Mouse (Mus musculus): ENCODE measurements at regions not wholly inside any gene's neighbourhood (a gene's known extent, or its start where the extent isn't known, plus 50 kb on each side); places are given as distances from the start of the nearest gene placed in this dataset.

GRCm38 (mm10) chr15:71240647-71241351, 2593.6 kb upstream of the Gm6569 start:
- TF ChIP-seq CTCF (conservative IDR thresholded peaks at IDR 0.05; ENCODE audit: insufficient read depth, insufficient read length, low read depth, low read length) = peak; percentile 56
- TF ChIP-seq POLR2A (IDR thresholded peaks at IDR 0.05; ENCODE audit: low read depth, low read length) = no peak
